Mouse (Mus musculus): ENCODE data around the gene 3110082I17Rik.

The 3110082I17Rik gene

GRCm38 (mm10) chr5:139423026-139423865 is 37.1 kb downstream of the 3110082I17Rik start, which contains the start of gene Gper1:
Gper1 (plus strand) TSS chr5:139423151.
- no peak for DNase-seq (ENCODE audit: low read depth, low spot score)

- no peak for DNase-seq (ENCODE audit: low read depth, low spot score)
Measured at GRCm38 (mm10) chr5:139418633-139419032, 41.7 kb downstream of the 3110082I17Rik start.

- no peak for DNase-seq (ENCODE audit: low read depth, low spot score)
Measured at GRCm38 (mm10) chr5:139418110-139418509, 42.2 kb downstream of the 3110082I17Rik start.

- DNase-seq (ENCODE audit: low read depth, low spot score), result peak; percentile 70
Measured at GRCm38 (mm10) chr5:139417480-139417879, 42.8 kb downstream of the 3110082I17Rik start.

GRCm38 (mm10) chr5:139416942-139417341 is 43.4 kb downstream of the 3110082I17Rik start:
- DNase-seq (ENCODE audit: low read depth, low spot score), result peak; percentile 80

- DNase-seq (ENCODE audit: low read depth, low spot score), result no peak
Measured at GRCm38 (mm10) chr5:139415001-139415400, 45.3 kb downstream of the 3110082I17Rik start.

GRCm38 (mm10) chr5:139413545-139413944 is 46.8 kb downstream of the 3110082I17Rik start:
- DNase-seq (ENCODE audit: low read depth, low spot score), result no peak

GRCm38 (mm10) chr5:139411665-139412314 is 48.5 kb downstream of the 3110082I17Rik start:
- no peak for DNase-seq (ENCODE audit: low read depth, low spot score)

GRCm38 (mm10) chr5:139411117-139411516 is 49.2 kb downstream of the 3110082I17Rik start:
- no peak for DNase-seq (ENCODE audit: low read depth, low spot score)

- DNase-seq (ENCODE audit: low read depth, low spot score), result no peak
Measured at GRCm38 (mm10) chr5:139410056-139410455, 50.3 kb downstream of the 3110082I17Rik start.

- no peak for DNase-seq (ENCODE audit: low read depth, low spot score)
Measured at GRCm38 (mm10) chr5:139409412-139409811, 50.9 kb downstream of the 3110082I17Rik start.

- DNase-seq (ENCODE audit: low read depth, low spot score), result no peak
Measured at GRCm38 (mm10) chr5:139408511-139408910, 51.8 kb downstream of the 3110082I17Rik start.

GRCm38 (mm10) chr5:139407121-139407885 is 53.0 kb downstream of the 3110082I17Rik start:
- no peak for DNase-seq (ENCODE audit: low read depth, low spot score)

- DNase-seq (ENCODE audit: low read depth, low spot score), result no peak
Measured at GRCm38 (mm10) chr5:139405953-139406352, 54.4 kb downstream of the 3110082I17Rik start.

GRCm38 (mm10) chr5:139405478-139405877 is 54.8 kb downstream of the 3110082I17Rik start:
- DNase-seq (ENCODE audit: low read depth, low spot score), result no peak

GRCm38 (mm10) chr5:139404801-139405401 is 55.4 kb downstream of the 3110082I17Rik start, which contains the start of gene C130050O18Rik:
C130050O18Rik (plus strand) TSS chr5:139405280.
- no peak for DNase-seq (ENCODE audit: low read depth, low spot score)

GRCm38 (mm10) chr5:139403692-139404260 is 56.6 kb downstream of the 3110082I17Rik start:
- DNase-seq (ENCODE audit: low read depth, low spot score), result no peak

GRCm38 (mm10) chr5:139402106-139402505 is 58.2 kb downstream of the 3110082I17Rik start:
- no peak for DNase-seq (ENCODE audit: low read depth, low spot score)

- DNase-seq (ENCODE audit: low read depth, low spot score), result no peak
Measured at GRCm38 (mm10) chr5:139399991-139400390, 60.3 kb downstream of the 3110082I17Rik start.

GRCm38 (mm10) chr5:139398786-139399185 is 61.5 kb downstream of the 3110082I17Rik start:
- no peak for DNase-seq (ENCODE audit: low read depth, low spot score)

Measured in R1 (cell line).